Mouse (Mus musculus): ENCODE measurements around the gene Znrf4.
A peak's percentile ranks its signal among the peaks of the same experiment; 100 is the strongest.

Gene Znrf4

GRCm38 (mm10) chr17:56468380-56468779 lies 43.9 kb downstream of the Znrf4 start:
- DNase-seq (ENCODE audit: low read depth, low spot score) = no peak

GRCm38 (mm10) chr17:56467456-56467884 lies 44.8 kb downstream of the Znrf4 start:
- no peak for DNase-seq (ENCODE audit: low read depth, low spot score)

- no peak for DNase-seq (ENCODE audit: low read depth, low spot score)
These were observed 45.5 kb downstream of the Znrf4 start for GRCm38 (mm10) chr17:56466747-56467146.

- DNase-seq (ENCODE audit: low read depth, low spot score) = no peak
These were observed 47.4 kb downstream of the Znrf4 start for GRCm38 (mm10) chr17:56464817-56465216.

- no peak for DNase-seq (ENCODE audit: low read depth, low spot score)
These were observed 47.9 kb downstream of the Znrf4 start for GRCm38 (mm10) chr17:56464345-56464744.

- no peak for DNase-seq (ENCODE audit: low read depth, low spot score)
These were observed 48.7 kb downstream of the Znrf4 start for GRCm38 (mm10) chr17:56463500-56463899.

GRCm38 (mm10) chr17:56462835-56463455 lies 49.3 kb downstream of the Znrf4 start:
- DNase-seq (ENCODE audit: low read depth, low spot score) = no peak

GRCm38 (mm10) chr17:56461771-56462743 lies 50.2 kb downstream of the Znrf4 start:
- peak; percentile 97 for DNase-seq (ENCODE audit: low read depth, low spot score)

Data from CD4-positive helper T cell, adult 2 months (primary cell).